Mouse (Mus musculus): ENCODE measurements at regions not wholly inside any gene's neighbourhood (a gene's known extent, or its start where the extent isn't known, plus 50 kb on each side); places are given as distances from the start of the nearest gene placed in this dataset.
"Not testable (repeated sequence)": the region's sequence is repeated elsewhere in the genome, so short reads cannot be mapped to it uniquely, and the experiment has no call there.

DNA sequence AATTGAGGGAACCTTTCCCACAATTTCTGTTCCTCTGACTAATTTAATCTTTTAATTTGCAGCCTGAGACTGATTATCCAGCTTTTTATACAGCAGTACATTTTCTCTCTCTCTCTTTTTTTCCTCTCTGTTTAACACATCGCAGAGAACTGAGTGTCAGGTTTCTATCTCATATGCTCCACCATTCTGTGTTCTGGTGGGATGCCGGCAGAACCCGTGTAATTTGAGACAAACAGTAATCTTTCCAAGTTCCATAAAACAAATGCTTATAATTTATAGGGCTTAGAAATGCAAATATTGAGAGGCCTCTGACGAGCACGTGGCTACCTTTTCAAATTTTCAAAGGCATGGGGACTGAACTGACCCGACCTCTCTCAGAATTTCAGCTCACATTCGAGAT, 59.1 kb downstream of the Zbtb18 start:
- Histone ChIP-seq H3K9me3 (replicated peaks; ENCODE audit: control insufficient read depth, low read length) (no peaks in the 10 kb centered on the region), H3K4me1 (ENCODE audit: control insufficient read depth, low read depth, low read length) (no peaks in the 10 kb centered on the region), H3K9ac (ENCODE audit: low read depth, low read length) (no peak overlapping the region), H3K27me3 (ENCODE audit: control insufficient read depth, insufficient read depth, low read depth, low read length) (no peaks in the 10 kb centered on the region), H3K4me2 (ENCODE audit: low read depth, low read length) (no peak overlapping the region), H3K27ac (ENCODE audit: low read length) (no peak overlapping the region), H3K36me3 (ENCODE audit: control insufficient read depth, insufficient read depth) (no peaks in the 10 kb centered on the region), H3K4me3 (ENCODE audit: low read depth, low read length) (no peak overlapping the region)
- WGBS (ENCODE audit: insufficient replicate concordance): 69% methylated on average over 7 of the region's 7 CpGs
- ATAC-seq (ENCODE audit: low read depth): no peak

DNA sequence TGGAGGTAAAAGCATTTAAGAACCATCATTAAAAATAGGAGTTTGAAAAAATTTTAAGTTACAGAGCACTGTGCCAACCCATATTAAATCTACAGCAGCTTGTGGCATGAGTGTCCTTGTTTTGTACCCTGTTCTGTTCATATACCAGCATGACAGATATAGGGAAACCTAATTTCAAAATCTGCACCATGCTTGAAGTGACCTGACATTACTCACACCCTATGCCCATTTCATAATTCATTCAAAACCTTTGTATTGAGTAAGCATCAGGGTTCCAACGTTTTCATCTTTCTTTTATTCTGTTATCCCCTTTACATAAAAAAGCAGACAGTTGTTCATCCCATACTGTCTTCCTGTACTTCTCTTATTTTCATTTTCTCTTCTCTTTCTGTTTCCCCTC, 61.8 kb downstream of the Zbtb18 start:
- no peak for ATAC-seq (ENCODE audit: low read depth)
- WGBS (ENCODE audit: insufficient replicate concordance): 31% methylated on average over 1 of the region's 1 CpGs
- no peaks in the 10 kb centered on the region for H3K4me1 ChIP-seq (ENCODE audit: control insufficient read depth, low read depth, low read length)
- H3K9me3 ChIP-seq (replicated peaks; ENCODE audit: control insufficient read depth, low read length): no peaks in the 10 kb centered on the region
- no peak overlapping the region for H3K4me3 ChIP-seq (ENCODE audit: low read depth, low read length)
- no peaks in the 10 kb centered on the region for H3K27me3 ChIP-seq (ENCODE audit: control insufficient read depth, insufficient read depth, low read depth, low read length)
- H3K9ac ChIP-seq (ENCODE audit: low read depth, low read length): no peak overlapping the region
- no peaks in the 10 kb centered on the region for H3K36me3 ChIP-seq (ENCODE audit: control insufficient read depth, insufficient read depth)
- H3K27ac ChIP-seq (ENCODE audit: low read length): no peak overlapping the region
- no peak overlapping the region for H3K4me2 ChIP-seq (ENCODE audit: low read depth, low read length)

DNA sequence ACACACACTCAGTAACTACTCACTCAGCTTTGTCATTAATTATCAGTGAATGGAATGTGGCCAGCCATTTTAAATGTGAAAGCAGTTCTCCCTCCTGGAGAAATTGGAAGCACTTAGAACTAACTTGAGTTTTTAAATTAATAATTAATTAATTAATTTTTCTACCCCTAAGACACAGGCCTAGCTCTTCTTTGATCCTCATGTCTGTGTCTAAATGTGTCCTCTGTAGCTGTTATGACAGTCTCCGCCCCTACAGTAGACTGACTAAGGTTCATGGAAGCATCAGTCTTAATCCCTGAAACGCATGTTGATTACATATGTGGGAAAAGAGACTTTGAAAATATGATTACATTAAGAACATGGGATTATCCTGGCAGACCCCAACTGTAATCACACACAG, 62.6 kb downstream of the Zbtb18 start:
- 74% methylated on average over 2 of the region's 2 CpGs for WGBS (ENCODE audit: insufficient replicate concordance)
- no peak for ATAC-seq (ENCODE audit: low read depth)
- H3K4me3 ChIP-seq (ENCODE audit: low read depth, low read length): no peak overlapping the region

DNA sequence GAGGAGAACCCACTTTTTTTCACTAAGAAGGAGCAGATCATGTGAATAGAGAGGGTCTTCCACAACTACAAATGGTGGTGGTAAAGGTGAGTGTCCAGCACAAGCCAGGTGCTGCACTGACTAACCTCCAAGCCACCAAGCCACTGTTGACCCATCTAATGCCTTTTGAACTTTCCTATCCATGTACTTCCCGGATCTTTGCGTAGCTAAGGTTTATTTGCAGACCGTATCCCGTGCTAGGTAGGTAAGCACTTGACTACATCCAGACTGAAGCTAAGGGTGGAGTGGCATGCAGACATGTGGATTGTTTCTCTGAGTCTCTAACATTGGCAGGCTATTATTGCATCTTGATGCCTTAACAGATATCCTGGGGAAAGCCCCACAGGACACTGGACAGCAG, 65.2 kb downstream of the Zbtb18 start:
- not testable (repeated sequence) for H3K27ac ChIP-seq (ENCODE audit: low read length); H3K9me3 ChIP-seq (replicated peaks; ENCODE audit: control insufficient read depth, low read length); H3K27me3 ChIP-seq (ENCODE audit: control insufficient read depth, insufficient read depth, low read depth, low read length); H3K9ac ChIP-seq (ENCODE audit: low read depth, low read length); H3K4me3 ChIP-seq (ENCODE audit: low read depth, low read length); H3K4me1 ChIP-seq (ENCODE audit: control insufficient read depth, low read depth, low read length); H3K4me2 ChIP-seq (ENCODE audit: low read depth, low read length); H3K36me3 ChIP-seq (ENCODE audit: control insufficient read depth, insufficient read depth)
- peak; percentile 64 for ATAC-seq (ENCODE audit: low read depth)
- WGBS (ENCODE audit: insufficient replicate concordance): 60% methylated on average over 4 of the region's 4 CpGs

More for the DNA sequence above, 62.6 kb downstream of the Zbtb18 start:
- Histone ChIP-seq H3K4me2 (ENCODE audit: low read depth, low read length) (no peak overlapping the region), H3K4me1 (ENCODE audit: control insufficient read depth, low read depth, low read length) (no peaks in the 10 kb centered on the region), H3K36me3 (ENCODE audit: control insufficient read depth, insufficient read depth) (no peaks in the 10 kb centered on the region), H3K9ac (ENCODE audit: low read depth, low read length) (no peak overlapping the region), H3K27ac (ENCODE audit: low read length) (no peak overlapping the region), H3K9me3 (replicated peaks; ENCODE audit: control insufficient read depth, low read length) (no peaks in the 10 kb centered on the region), H3K27me3 (ENCODE audit: control insufficient read depth, insufficient read depth, low read depth, low read length) (no peaks in the 10 kb centered on the region)

DNA sequence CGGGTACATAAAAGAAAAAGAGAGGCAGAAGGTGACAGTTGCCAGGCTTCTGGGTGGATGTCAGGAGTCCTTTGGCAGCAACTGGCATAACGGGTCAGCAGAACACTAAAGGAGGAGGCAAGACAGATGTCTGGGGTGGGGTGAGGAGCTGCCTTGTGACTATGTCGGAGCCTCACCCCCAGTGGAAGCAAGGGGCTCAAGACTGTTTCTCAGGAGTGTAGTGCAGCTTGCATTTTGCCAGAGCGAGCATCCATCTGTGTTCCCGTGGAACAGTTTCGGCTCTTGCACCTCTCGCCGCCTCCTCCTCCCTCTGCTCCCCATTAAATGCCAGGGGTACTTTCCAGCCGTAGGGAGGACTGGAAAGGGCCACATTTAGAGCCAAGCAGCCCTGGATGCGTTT, 67.6 kb downstream of the Zbtb18 start:
- H3K4me1 ChIP-seq (ENCODE audit: control insufficient read depth, low read depth, low read length): no peaks in the 10 kb centered on the region
- WGBS (ENCODE audit: insufficient replicate concordance): 63% methylated on average over 10 of the region's 10 CpGs
- H3K9me3 ChIP-seq (replicated peaks; ENCODE audit: control insufficient read depth, low read length): no peaks in the 10 kb centered on the region
- H3K4me3 ChIP-seq (ENCODE audit: low read depth, low read length): no peak overlapping the region
- H3K4me2 ChIP-seq (ENCODE audit: low read depth, low read length): no peak overlapping the region
- H3K27me3 ChIP-seq (ENCODE audit: control insufficient read depth, insufficient read depth, low read depth, low read length): no peaks in the 10 kb centered on the region
- H3K27ac ChIP-seq (ENCODE audit: low read length): no peak overlapping the region
- no peak for ATAC-seq (ENCODE audit: low read depth)
- H3K36me3 ChIP-seq (ENCODE audit: control insufficient read depth, insufficient read depth): no peaks in the 10 kb centered on the region
- H3K9ac ChIP-seq (ENCODE audit: low read depth, low read length): no peak overlapping the region

DNA sequence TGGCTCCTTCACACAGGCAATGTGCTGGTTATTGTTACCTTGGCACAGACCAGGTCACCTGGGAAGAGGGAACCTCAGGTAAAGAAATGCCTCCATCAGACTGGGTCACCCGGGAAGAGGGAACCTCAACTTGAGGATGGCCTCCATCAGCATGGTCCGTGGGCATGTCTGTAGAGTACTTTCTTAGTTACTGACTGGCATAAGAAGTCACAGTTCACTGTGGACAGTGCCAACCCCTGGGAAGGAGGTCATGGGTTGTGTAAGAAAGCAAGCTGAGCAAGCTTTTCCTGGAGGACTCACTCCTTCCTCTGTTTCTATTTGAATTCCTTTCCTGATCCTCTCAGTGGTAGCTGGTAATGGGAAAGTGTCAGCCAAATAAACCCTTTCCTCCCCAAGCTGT, 70.0 kb downstream of the Zbtb18 start:
- no peak overlapping the region for H3K27ac ChIP-seq (ENCODE audit: low read length)
- H3K4me2 ChIP-seq (ENCODE audit: low read depth, low read length): no peak overlapping the region
- 59% methylated on average over 2 of the region's 2 CpGs for WGBS (ENCODE audit: insufficient replicate concordance)
- H3K9me3 ChIP-seq (replicated peaks; ENCODE audit: control insufficient read depth, low read length): no peaks in the 10 kb centered on the region
- H3K36me3 ChIP-seq (ENCODE audit: control insufficient read depth, insufficient read depth): no peaks in the 10 kb centered on the region
- no peak overlapping the region for H3K9ac ChIP-seq (ENCODE audit: low read depth, low read length)
- H3K27me3 ChIP-seq (ENCODE audit: control insufficient read depth, insufficient read depth, low read depth, low read length): no peaks in the 10 kb centered on the region
- ATAC-seq (ENCODE audit: low read depth): no peak
- H3K4me3 ChIP-seq (ENCODE audit: low read depth, low read length): no peak overlapping the region
- H3K4me1 ChIP-seq (ENCODE audit: control insufficient read depth, low read depth, low read length): no peaks in the 10 kb centered on the region

DNA sequence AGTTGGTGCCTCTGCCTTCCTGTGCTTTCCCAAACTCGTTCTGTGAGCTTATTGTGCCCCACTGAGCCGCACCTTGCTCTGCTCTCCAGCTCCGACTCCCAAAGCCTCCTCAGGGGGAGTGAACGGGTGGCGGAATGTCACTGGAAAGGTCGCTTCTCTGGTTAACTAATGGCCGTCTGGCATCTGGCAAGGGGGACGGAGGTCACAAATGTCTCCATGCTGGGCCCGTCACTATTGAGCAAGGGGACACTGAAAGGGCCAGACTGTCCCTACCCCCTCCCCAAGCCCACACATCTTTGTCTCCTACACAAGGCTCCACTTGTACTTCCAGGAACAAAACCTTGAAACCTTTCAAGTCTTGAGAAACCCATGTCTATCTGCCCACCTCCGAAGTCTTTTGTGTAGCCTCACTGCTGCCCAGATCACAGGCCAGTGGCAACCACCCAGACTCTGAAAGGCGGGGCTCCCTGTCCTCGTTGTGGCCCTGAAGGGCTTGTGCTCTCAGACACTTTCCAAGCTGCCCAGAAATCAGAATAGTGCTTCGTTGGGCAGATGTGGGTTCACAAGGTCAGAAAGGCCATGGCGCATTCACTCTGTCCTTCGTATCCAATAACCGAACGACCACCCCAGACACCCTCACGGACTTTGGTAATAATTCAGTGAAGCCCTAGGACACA, 75.9 kb downstream of the Zbtb18 start:
- Histone ChIP-seq H3K4me3 (ENCODE audit: low read depth, low read length) (no peak overlapping the region), H3K4me2 (ENCODE audit: low read depth, low read length) (no peak overlapping the region), H3K36me3 (ENCODE audit: control insufficient read depth, insufficient read depth) (no peaks in the 10 kb centered on the region), H3K9me3 (replicated peaks; ENCODE audit: control insufficient read depth, low read length) (no peaks in the 10 kb centered on the region), H3K27ac (ENCODE audit: low read length) (no peak overlapping the region), H3K9ac (ENCODE audit: low read depth, low read length) (no peak overlapping the region), H3K4me1 (ENCODE audit: control insufficient read depth, low read depth, low read length) (no peaks in the 10 kb centered on the region), H3K27me3 (ENCODE audit: control insufficient read depth, insufficient read depth, low read depth, low read length) (no peaks in the 10 kb centered on the region)
- 60% methylated on average over 18 of the region's 18 CpGs for WGBS (ENCODE audit: insufficient replicate concordance)
- no peak for ATAC-seq (ENCODE audit: low read depth)

DNA sequence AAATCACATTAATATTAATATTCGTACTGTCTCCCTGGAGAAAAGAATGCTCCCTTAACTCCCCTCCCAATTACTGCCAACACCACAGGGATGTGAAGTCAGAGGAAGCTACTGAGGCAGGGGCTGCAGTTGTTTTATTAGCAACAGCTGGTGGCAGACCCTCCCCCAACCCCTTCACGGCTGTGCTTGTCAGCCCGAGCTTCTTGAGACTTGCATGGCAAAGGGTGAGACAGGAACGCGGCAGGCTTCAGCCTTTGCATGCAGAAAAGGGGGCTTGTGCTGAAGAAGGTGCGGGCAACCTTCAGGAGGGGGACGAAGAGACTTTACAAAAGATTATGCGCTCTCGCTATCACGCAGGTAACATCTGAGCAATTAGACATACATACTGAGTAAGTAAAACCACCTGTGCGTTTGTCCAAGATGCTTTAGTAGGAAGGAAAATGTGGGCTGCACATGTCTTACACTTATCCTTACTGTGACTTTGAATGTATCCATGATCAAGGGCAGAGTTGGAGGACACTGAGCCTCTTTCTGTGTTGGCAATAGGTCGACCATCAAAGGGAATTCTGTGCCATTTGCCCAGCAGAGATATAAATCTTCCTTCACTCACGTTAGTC, 76.9 kb downstream of the Zbtb18 start:
- ATAC-seq (ENCODE audit: low read depth): no peak
- H3K9me3 ChIP-seq (replicated peaks; ENCODE audit: control insufficient read depth, low read length): no peaks in the 10 kb centered on the region
- no peak overlapping the region for H3K4me3 ChIP-seq (ENCODE audit: low read depth, low read length)
- no peak overlapping the region for H3K9ac ChIP-seq (ENCODE audit: low read depth, low read length)
- no peak overlapping the region for H3K27ac ChIP-seq (ENCODE audit: low read length)
- no peak overlapping the region for H3K4me2 ChIP-seq (ENCODE audit: low read depth, low read length)
- no peaks in the 10 kb centered on the region for H3K27me3 ChIP-seq (ENCODE audit: control insufficient read depth, insufficient read depth, low read depth, low read length)
- H3K36me3 ChIP-seq (ENCODE audit: control insufficient read depth, insufficient read depth): no peaks in the 10 kb centered on the region
- no peaks in the 10 kb centered on the region for H3K4me1 ChIP-seq (ENCODE audit: control insufficient read depth, low read depth, low read length)
- WGBS (ENCODE audit: insufficient replicate concordance): 45% methylated on average over 13 of the region's 13 CpGs

DNA sequence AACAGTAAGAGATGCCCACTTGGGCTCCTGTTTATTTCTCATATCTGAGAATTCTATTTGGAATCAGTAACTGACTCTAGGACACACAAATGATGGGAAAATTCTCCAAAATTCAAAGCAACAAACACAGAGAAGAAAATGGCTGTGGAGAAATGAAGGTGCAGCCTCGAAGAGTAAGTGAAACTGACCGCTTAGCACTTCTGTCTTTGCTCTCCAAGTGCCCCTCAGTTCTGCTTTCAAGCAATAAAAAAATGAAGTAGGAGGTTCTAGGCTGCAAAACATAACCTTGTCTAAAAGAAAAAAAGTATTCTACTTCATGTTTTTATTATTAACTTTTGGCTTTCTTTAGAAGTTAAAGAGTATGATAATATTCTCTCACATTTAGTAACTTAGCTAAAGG, 79.0 kb downstream of the Zbtb18 start:
- H3K9me3 ChIP-seq (replicated peaks; ENCODE audit: control insufficient read depth, low read length): no peaks in the 10 kb centered on the region
- no peaks in the 10 kb centered on the region for H3K27me3 ChIP-seq (ENCODE audit: control insufficient read depth, insufficient read depth, low read depth, low read length)
- H3K4me2 ChIP-seq (ENCODE audit: low read depth, low read length): no peak overlapping the region
- H3K9ac ChIP-seq (ENCODE audit: low read depth, low read length): no peak overlapping the region
- H3K4me1 ChIP-seq (ENCODE audit: control insufficient read depth, low read depth, low read length): no peaks in the 10 kb centered on the region
- no peaks in the 10 kb centered on the region for H3K36me3 ChIP-seq (ENCODE audit: control insufficient read depth, insufficient read depth)
- ATAC-seq (ENCODE audit: low read depth): no peak
- no peak overlapping the region for H3K27ac ChIP-seq (ENCODE audit: low read length)
- WGBS (ENCODE audit: insufficient replicate concordance): 57% methylated on average over 2 of the region's 2 CpGs
- H3K4me3 ChIP-seq (ENCODE audit: low read depth, low read length): no peak overlapping the region
